Mouse (Mus musculus) intestine, postnatal 0 days (tissue): ENCODE measurements around the gene Bub1. TPM values are rescaled to one million over a fixed set of nuclear protein-coding genes. Genes with fewer than 3 reads are reported as not detected.

Experiments
- ATAC-seq: fragments of 200-750 bp; cut with Nextera tagmentation; 2 replicates; pipeline ENCODE4 v1.8.0; 2017; ENCODE audit warnings: mild to moderate bottlenecking, moderate TSS enrichment, moderate library complexity
- H3K27ac ChIP-seq: fragments of 300-500 bp; sonication (generic); 2 replicates; pipeline ENCODE4 v1.5.1; 2014; ENCODE audit warnings: mild to moderate bottlenecking, low read depth, low read length, moderate library complexity
- H3K27me3 ChIP-seq: fragments of 300-500 bp; sonication (generic); replicated peaks from 2 replicates; pipeline ENCODE4 v1.6.1; 2014; ENCODE audit warnings: low read length, mixed read lengths; ENCODE audit not compliant: control insufficient read depth, insufficient read depth
- H3K36me3 ChIP-seq: fragments of 300-500 bp; sonication (generic); 2 replicates; pipeline ENCODE4 v1.6.1; 2014; ENCODE audit warnings: mild to moderate bottlenecking, moderate library complexity; ENCODE audit not compliant: control insufficient read depth, insufficient read depth
- H3K4me1 ChIP-seq: fragments of 300-500 bp; sonication (generic); replicated peaks from 2 replicates; pipeline ENCODE4 v1.6.1; 2014; ENCODE audit warnings: antibody characterized with exemption, low read length, mixed read lengths; ENCODE audit not compliant: control insufficient read depth, insufficient read depth
- H3K4me2 ChIP-seq: fragments of 300-500 bp; sonication (generic); replicated peaks from 2 replicates; pipeline ENCODE4 v1.6.1; 2014; ENCODE audit warnings: low read depth, mild to moderate bottlenecking, moderate library complexity
- H3K4me3 ChIP-seq: fragments of 300-500 bp; sonication (generic); 2 replicates; pipeline ENCODE4 v1.5.1; 2014; ENCODE audit warnings: low read depth, low read length
- H3K9ac ChIP-seq: fragments of 300-500 bp; sonication (generic); 2 replicates; pipeline ENCODE4 v1.6.1; 2014; ENCODE audit warnings: mild to moderate bottlenecking, low read depth, low read length
- H3K9me3 ChIP-seq: fragments of 300-500 bp; sonication (generic); 2 replicates; pipeline ENCODE4 v1.6.1; 2016; ENCODE audit warnings: mixed run types; ENCODE audit not compliant: control insufficient read depth
- CTCF ChIP-seq: sonication (generic); IDR thresholded peaks from 2 replicates; pipeline ENCODE4 v1.5.1; 2016; ENCODE audit warnings: low read depth, mild to moderate bottlenecking, control low read depth, antibody characterized with exemption, moderate library complexity
- WGBS: fragments of 180-500 bp; shearing (Covaris S2); extraction: QIAGEN DNeasy Blood & Tissue Kit; methylation state at CpG from one replicate; pipeline ENCODE4 v1.1.7; 2014; 5-methylcytosine and 5-hydroxymethylcytosine counted together
- polyA plus RNA-seq: library from polyadenylated mRNA; unstranded; fragments of >200 nt; fragmentation: Nextera tagmentation; extraction: Ambion mirVana; gene quantifications from 2 replicates; pipeline ENCODE4 v1.2.1, GENCODE M21; 2015

Gene Bub1
- polyA plus RNA-seq, 1 experiment from 2014 or later: 6.3 TPM

DNA sequence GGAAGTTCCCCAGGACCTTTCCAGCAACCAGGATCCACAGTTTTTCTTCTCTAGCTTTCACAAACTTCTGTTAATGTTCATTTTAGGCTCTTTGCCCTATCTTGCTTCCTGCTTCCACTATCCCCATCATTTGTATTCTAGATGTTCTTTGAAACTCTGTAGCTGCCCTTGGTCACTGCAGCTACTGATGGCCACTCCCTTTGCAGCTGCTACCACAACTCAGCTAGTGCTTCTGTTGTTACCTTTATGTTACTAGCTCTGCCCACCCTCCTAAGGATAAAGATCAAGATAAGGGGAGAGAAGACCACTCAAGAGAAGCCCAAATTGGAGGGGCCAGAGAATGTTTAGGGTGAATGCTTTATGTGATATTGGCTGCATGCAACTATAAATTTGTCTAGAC, 14.3 kb upstream of the Bub1 start:
- TF ChIP-seq CTCF: no peak
- no peaks in the 10 kb centered on the region for H3K9me3 ChIP-seq
- no peak overlapping the region for H3K27ac ChIP-seq
- no peak for ATAC-seq
- no peaks in the 10 kb centered on the region; the same call in 1 of the 2 replicates for H3K27me3 ChIP-seq
- no peaks in the 10 kb centered on the region for H3K4me1 ChIP-seq
- no peak overlapping the region for H3K4me2 ChIP-seq
- no peaks in the 10 kb centered on the region for H3K36me3 ChIP-seq
- H3K9ac ChIP-seq: no peak overlapping the region
- no peak overlapping the region for H3K4me3 ChIP-seq

DNA sequence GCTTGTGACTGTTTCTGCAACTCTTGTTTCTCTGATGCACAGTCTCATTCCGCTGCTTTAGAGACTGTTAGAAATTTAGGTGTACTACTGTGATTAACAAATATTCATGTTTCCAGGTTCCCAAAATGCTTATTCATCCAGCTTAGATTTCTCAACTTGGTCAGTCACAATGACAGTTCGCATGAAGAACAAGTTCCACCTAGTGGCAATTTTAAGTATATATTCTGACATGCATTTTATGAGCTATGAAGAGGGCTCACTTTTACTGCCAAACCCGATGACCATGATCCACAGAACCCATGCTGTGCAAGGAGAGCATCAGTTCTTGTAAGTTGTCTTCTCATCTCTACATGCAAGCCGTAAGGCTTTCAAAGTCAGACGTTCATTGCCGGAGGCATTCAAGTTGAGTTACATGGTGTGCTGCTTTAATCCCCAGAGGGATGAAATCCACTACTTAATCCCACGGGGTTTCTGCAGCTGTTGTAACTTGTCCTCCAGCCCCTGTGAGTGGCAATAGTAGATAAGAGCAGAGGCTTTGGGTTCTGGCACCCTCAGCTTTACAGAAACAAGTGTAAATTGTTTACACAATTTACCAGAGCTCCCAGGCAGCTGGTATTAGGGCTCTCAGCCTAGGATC, 13.8 kb upstream of the Bub1 start:
- H3K4me1 ChIP-seq: no peaks in the 10 kb centered on the region
- H3K4me3 ChIP-seq: no peak overlapping the region
- no peak overlapping the region for H3K27ac ChIP-seq
- no peaks in the 10 kb centered on the region; the same call in 1 of the 2 replicates for H3K27me3 ChIP-seq
- ATAC-seq: no peak
- WGBS: 38% methylated on average over 7 of the region's 7 CpGs
- H3K9ac ChIP-seq: no peak overlapping the region
- TF ChIP-seq CTCF: peak; percentile 63
- H3K36me3 ChIP-seq: no peaks in the 10 kb centered on the region
- no peaks in the 10 kb centered on the region for H3K9me3 ChIP-seq
- H3K4me2 ChIP-seq: no peak overlapping the region

DNA sequence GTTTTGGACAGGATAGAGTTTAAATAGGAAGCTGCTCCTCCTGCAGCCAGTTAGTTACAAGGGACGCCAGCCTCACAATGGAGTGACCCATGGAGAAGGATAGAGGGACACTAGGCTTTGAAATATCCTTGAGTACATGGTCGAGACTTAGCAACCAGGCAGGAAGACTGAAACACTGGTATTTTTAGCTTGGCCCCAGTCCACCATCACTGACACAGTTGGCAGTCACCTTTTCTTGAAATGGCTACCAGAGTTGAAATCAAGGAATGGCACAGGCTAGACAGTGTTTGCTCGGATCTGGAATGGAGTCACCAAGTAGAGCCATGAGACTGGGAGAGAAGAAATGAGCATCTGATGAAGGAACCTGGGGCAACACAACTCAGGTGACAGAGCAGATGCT, 10.8 kb upstream of the Bub1 start:
- Histone ChIP-seq H3K4me1 (no peaks in the 10 kb centered on the region), H3K36me3 (no peaks in the 10 kb centered on the region), H3K27me3 (peaks cover 26% of the 10 kb centered on the region), H3K9me3 (no peaks in the 10 kb centered on the region), H3K4me3 (no peak overlapping the region), H3K9ac (no peak overlapping the region), H3K27ac (no peak overlapping the region), H3K4me2 (no peak overlapping the region)
- no peak for ATAC-seq
- TF ChIP-seq CTCF: no peak
- WGBS: 83% methylated on average over 3 of the region's 3 CpGs

DNA sequence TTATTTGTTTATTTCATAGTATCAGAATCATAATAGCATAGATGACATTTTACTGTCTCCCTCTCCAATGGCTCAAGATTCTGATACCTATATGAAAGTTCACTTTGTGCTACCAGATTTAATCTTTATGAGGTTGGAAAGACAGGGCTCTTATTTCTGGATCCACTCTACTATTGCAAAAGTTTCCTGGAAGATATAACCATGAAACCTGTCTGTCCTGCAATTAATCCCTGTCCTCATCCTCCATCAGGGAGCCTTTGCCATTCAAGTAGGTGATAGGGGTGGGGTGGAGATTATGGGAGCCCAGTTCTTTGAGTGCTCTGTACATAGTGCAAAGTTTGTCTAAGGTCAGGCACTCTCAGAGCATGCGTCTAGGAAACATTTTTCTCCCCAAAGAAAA, 9.7 kb upstream of the Bub1 start:
- ATAC-seq: no peak
- TF ChIP-seq CTCF: no peak
- Histone ChIP-seq H3K36me3 (no peaks in the 10 kb centered on the region), H3K9ac (no peak overlapping the region), H3K4me2 (no peak overlapping the region), H3K27me3 (peaks cover 26% of the 10 kb centered on the region), H3K27ac (no peak overlapping the region), H3K4me1 (no peaks in the 10 kb centered on the region), H3K9me3 (no peaks in the 10 kb centered on the region), H3K4me3 (no peak overlapping the region)
- 43% methylated on average over 1 of the region's 1 CpGs for WGBS

DNA sequence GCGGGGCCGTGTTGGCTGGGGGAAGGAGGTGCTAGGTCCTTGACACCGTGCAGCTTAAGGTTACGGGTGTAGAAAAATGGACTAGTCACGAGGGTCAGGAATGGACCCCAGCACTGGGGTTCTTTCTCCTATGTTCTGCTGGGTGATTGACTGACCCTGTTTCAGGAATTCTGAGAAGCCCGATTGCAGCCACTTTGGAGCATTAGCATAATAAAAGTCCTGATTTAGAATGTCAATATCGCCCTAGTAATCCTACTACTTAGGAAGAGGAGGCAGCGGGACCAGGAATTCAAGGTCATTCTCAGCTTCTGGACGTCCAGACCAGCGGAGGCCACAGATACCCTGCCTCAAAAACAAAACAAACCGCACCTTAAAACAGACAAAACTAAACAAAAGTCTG, 7.8 kb upstream of the Bub1 start:
- WGBS: 16% methylated on average over 11 of the region's 11 CpGs
- H3K9ac ChIP-seq: no peak overlapping the region
- no peaks in the 10 kb centered on the region for H3K4me1 ChIP-seq
- H3K4me2 ChIP-seq: no peak overlapping the region
- H3K27me3 ChIP-seq: peaks cover 26% of the 10 kb centered on the region
- no peak for ATAC-seq
- no peak overlapping the region for H3K27ac ChIP-seq
- H3K4me3 ChIP-seq: no peak overlapping the region
- H3K36me3 ChIP-seq: no peaks in the 10 kb centered on the region
- no peak for TF ChIP-seq CTCF
- no peaks in the 10 kb centered on the region for H3K9me3 ChIP-seq

DNA sequence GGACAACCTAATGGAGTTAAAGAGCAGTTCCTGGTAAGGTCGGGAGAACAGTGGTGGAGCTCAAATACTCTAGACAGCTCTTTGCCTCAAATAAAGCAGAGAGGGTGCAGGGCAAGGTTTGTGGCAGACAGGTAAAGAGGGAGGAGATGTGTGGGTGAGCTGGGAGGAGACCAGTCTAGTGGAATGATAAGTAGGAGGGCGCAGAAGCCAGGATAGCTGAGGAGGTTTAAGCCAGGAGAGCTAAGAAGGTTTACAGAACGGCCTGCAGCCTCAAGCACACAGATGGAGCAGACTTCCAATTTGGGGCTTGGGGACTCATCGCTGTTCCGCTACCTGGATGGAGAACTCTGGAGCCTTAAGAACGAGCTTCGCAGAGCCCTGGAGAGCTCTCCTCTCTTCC, 6.9 kb upstream of the Bub1 start, which contains the start of gene Acoxl:
TSS of gene Acoxl (plus strand) at position 301 of the 400 bp plus-strand sequence.
- Histone ChIP-seq H3K4me3 (no peak within 1 kb of the TSS), H3K9me3 (no peaks in the 10 kb centered on the region), H3K4me1 (no peaks in the 10 kb centered on the region), H3K27me3 (peaks cover 26% of the 10 kb centered on the region), H3K27ac (no peak within 1 kb of the TSS), H3K9ac (no peak within 1 kb of the TSS), H3K36me3 (no peaks in the 10 kb centered on the region), H3K4me2 (no peak within 1 kb of the TSS)
- no peak for TF ChIP-seq CTCF
- 61% methylated on average over 7 of the region's 7 CpGs for WGBS
- ATAC-seq: no peak

DNA sequence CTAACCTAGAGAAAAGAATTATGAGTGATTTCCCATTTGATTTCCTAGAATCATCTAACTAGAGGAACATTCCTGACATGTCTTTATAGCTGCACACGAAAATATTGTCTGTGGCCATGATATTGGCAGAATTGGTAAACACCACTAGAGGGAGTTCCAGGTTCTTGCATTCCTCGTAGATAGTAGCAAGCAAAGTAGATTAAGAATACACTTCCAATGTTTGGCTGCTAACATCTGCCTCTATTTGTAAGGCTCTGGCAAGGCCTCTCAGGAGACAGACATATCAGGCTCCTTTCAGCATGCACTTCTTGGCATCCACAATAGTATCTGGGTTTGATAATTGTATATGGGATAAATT, 1.1 kb upstream of the Bub1 start:
- H3K27me3 ChIP-seq: peaks cover 4% of the 10 kb centered on the region; the same call in 1 of the 2 replicates
- no peak for ATAC-seq
- H3K4me1 ChIP-seq: no peaks in the 10 kb centered on the region
- peak overlapping the region; percentile 89; the same call in 1 of the 2 replicates for H3K4me2 ChIP-seq
- WGBS: 19% methylated on average over 2 of the region's 2 CpGs
- H3K9ac ChIP-seq: no peak overlapping the region
- no peak overlapping the region for H3K27ac ChIP-seq
- peak; percentile 76 for TF ChIP-seq CTCF
- no peak overlapping the region for H3K4me3 ChIP-seq
- no peaks in the 10 kb centered on the region for H3K9me3 ChIP-seq
- H3K36me3 ChIP-seq: no peaks in the 10 kb centered on the region
